Mouse (Mus musculus) kidney, postnatal 0 days (tissue): ENCODE measurements around the gene Tenm4. TPM values are rescaled to one million over a fixed set of nuclear protein-coding genes. Genes with fewer than 3 reads are reported as not detected.

Experiments
- ATAC-seq: fragments of 200-750 bp; cut with Nextera tagmentation; replicated peaks from 2 replicates; pipeline ENCODE4 v1.8.0; 2017; ENCODE audit warnings: low read depth, moderate number of reproducible peaks, moderate TSS enrichment, moderate library complexity; ENCODE audit not compliant: low FRiP score
- DNase-seq: peaks from one replicate; pipeline ENCODE4 v3.0.0-alpha.2; 2016; ENCODE audit warnings: low spot score
- H3K27ac ChIP-seq: fragments of 300-500 bp; sonication (generic); 2 replicates; pipeline ENCODE4 v1.5.1; 2014; ENCODE audit warnings: mild to moderate bottlenecking
- H3K27me3 ChIP-seq: fragments of 300-500 bp; sonication (generic); 2 replicates; pipeline ENCODE4 v1.6.1; 2014; ENCODE audit warnings: low read length, mixed read lengths; ENCODE audit not compliant: insufficient read depth
- H3K36me3 ChIP-seq: fragments of 300-500 bp; sonication (generic); 2 replicates; pipeline ENCODE4 v1.6.1; 2014; ENCODE audit warnings: low read length, mixed read lengths; ENCODE audit not compliant: insufficient read depth
- H3K4me1 ChIP-seq: fragments of 300-500 bp; sonication (generic); replicated peaks from 2 replicates; pipeline ENCODE4 v1.6.1; 2014; ENCODE audit warnings: antibody characterized with exemption, low read length, mixed read lengths; ENCODE audit not compliant: insufficient read depth
- H3K4me2 ChIP-seq: fragments of 300-500 bp; sonication (generic); 2 replicates; pipeline ENCODE4 v1.6.1; 2014; ENCODE audit warnings: mild to moderate bottlenecking, low read length, moderate library complexity, mixed read lengths
- H3K4me3 ChIP-seq: fragments of 300-500 bp; sonication (generic); replicated peaks from 2 replicates; pipeline ENCODE4 v1.5.1; 2014; ENCODE audit warnings: low read depth, low read length
- H3K9ac ChIP-seq: fragments of 300-500 bp; sonication (generic); 2 replicates; pipeline ENCODE4 v1.6.1; 2014; ENCODE audit warnings: low read depth, low read length
- H3K9me3 ChIP-seq: fragments of 300-500 bp; sonication (generic); replicated peaks from 2 replicates; pipeline ENCODE4 v1.6.1; 2016; ENCODE audit warnings: low read length, inconsistent platforms, mixed read lengths
- CTCF ChIP-seq: IDR thresholded peaks from 2 replicates; pipeline ENCODE4 v1.5.1; 2016; ENCODE audit warnings: antibody characterized with exemption, low read depth, mild to moderate bottlenecking, moderate library complexity
- WGBS: fragments of 180-500 bp; shearing (Covaris S2); extraction: QIAGEN DNeasy Blood & Tissue Kit; methylation state at CpG from one replicate; pipeline ENCODE4 v1.1.7; 2014; 5-methylcytosine and 5-hydroxymethylcytosine counted together
- polyA plus RNA-seq: library from polyadenylated mRNA; unstranded; fragments of >200 nt; fragmentation: Nextera tagmentation; extraction: Ambion mirVana; gene quantifications from 2 replicates; pipeline ENCODE4 v1.2.1, GENCODE M21; 2015

The Tenm4 gene
- polyA plus RNA-seq, 1 experiment from 2014 or later = 22.6 TPM

- 55% methylated on average over 3 of the region's 3 CpGs for WGBS
- H3K27me3 ChIP-seq = no peaks in the 10 kb centered on the region
- no peak for TF ChIP-seq CTCF
- ATAC-seq (no peak), DNase-seq (no peak)
- no peaks in the 10 kb centered on the region for H3K4me1 ChIP-seq
- no peaks in the 10 kb centered on the region for H3K9me3 ChIP-seq
- no peak overlapping the region for H3K27ac ChIP-seq
- no peaks in the 10 kb centered on the region for H3K36me3 ChIP-seq
- no peak overlapping the region for H3K4me3 ChIP-seq
- no peak overlapping the region for H3K4me2 ChIP-seq
- no peak overlapping the region for H3K9ac ChIP-seq
Observed at GRCm38 (mm10) chr7:96722796-96723195, 551.8 kb downstream of the Tenm4 start.

- H3K4me3 ChIP-seq = no peak overlapping the region
- H3K4me2 ChIP-seq = no peak overlapping the region
- H3K27me3 ChIP-seq = no peaks in the 10 kb centered on the region
- no peak for TF ChIP-seq CTCF
- H3K9ac ChIP-seq = no peak overlapping the region
- H3K4me1 ChIP-seq = no peaks in the 10 kb centered on the region
- DNase-seq (no peak), ATAC-seq (no peak)
- 91% methylated on average over 5 of the region's 5 CpGs for WGBS
- no peak overlapping the region for H3K27ac ChIP-seq
- no peaks in the 10 kb centered on the region for H3K36me3 ChIP-seq
- no peaks in the 10 kb centered on the region for H3K9me3 ChIP-seq
Observed at GRCm38 (mm10) chr7:96725603-96726002, 554.6 kb downstream of the Tenm4 start.

- H3K4me1 ChIP-seq = no peaks in the 10 kb centered on the region
- DNase-seq (no peak), ATAC-seq (no peak)
- H3K4me3 ChIP-seq = no peak overlapping the region
- no peaks in the 10 kb centered on the region for H3K9me3 ChIP-seq
- H3K4me2 ChIP-seq = no peak overlapping the region
- TF ChIP-seq CTCF = no peak
- H3K9ac ChIP-seq = no peak overlapping the region
- WGBS = 96% methylated on average over 1 of the region's 1 CpGs
- H3K36me3 ChIP-seq = no peaks in the 10 kb centered on the region
- H3K27ac ChIP-seq = no peak overlapping the region
- no peaks in the 10 kb centered on the region for H3K27me3 ChIP-seq
Observed at GRCm38 (mm10) chr7:96730360-96730759, 559.3 kb downstream of the Tenm4 start.

GRCm38 (mm10) chr7:96731947-96732346 is 560.9 kb downstream of the Tenm4 start:
- H3K27ac ChIP-seq = no peak overlapping the region
- TF ChIP-seq CTCF = no peak
- ATAC-seq (no peak), DNase-seq (no peak)
- H3K9me3 ChIP-seq = no peaks in the 10 kb centered on the region
- H3K4me3 ChIP-seq = no peak overlapping the region
- no peaks in the 10 kb centered on the region for H3K27me3 ChIP-seq
- 85% methylated on average over 4 of the region's 4 CpGs for WGBS
- H3K4me1 ChIP-seq = no peaks in the 10 kb centered on the region
- no peak overlapping the region for H3K9ac ChIP-seq
- no peaks in the 10 kb centered on the region for H3K36me3 ChIP-seq
- no peak overlapping the region for H3K4me2 ChIP-seq

GRCm38 (mm10) chr7:96734315-96735058 is 563.4 kb downstream of the Tenm4 start:
- no peaks in the 10 kb centered on the region for H3K9me3 ChIP-seq
- no peak overlapping the region for H3K4me2 ChIP-seq
- no peak for DNase-seq
- ATAC-seq = no peak
- no peaks in the 10 kb centered on the region for H3K4me1 ChIP-seq
- H3K4me3 ChIP-seq = no peak overlapping the region
- H3K27me3 ChIP-seq = no peaks in the 10 kb centered on the region
- no peaks in the 10 kb centered on the region for H3K36me3 ChIP-seq
- WGBS = 67% methylated on average over 7 of the region's 7 CpGs
- H3K9ac ChIP-seq = no peak overlapping the region
- TF ChIP-seq CTCF = no peak
- H3K27ac ChIP-seq = no peak overlapping the region

GRCm38 (mm10) chr7:96740631-96741030 is 569.6 kb downstream of the Tenm4 start:
- H3K27ac ChIP-seq = no peak overlapping the region
- H3K27me3 ChIP-seq = no peaks in the 10 kb centered on the region
- no peak overlapping the region for H3K4me2 ChIP-seq
- TF ChIP-seq CTCF = no peak
- H3K4me3 ChIP-seq = no peak overlapping the region
- H3K9ac ChIP-seq = no peak overlapping the region
- 43% methylated on average over 6 of the region's 6 CpGs for WGBS
- ATAC-seq = no peak
- no peaks in the 10 kb centered on the region for H3K4me1 ChIP-seq
- H3K9me3 ChIP-seq = no peaks in the 10 kb centered on the region
- DNase-seq = no peak
- no peaks in the 10 kb centered on the region for H3K36me3 ChIP-seq

- DNase-seq = no peak
Observed at GRCm38 (mm10) chr7:96742221-96742620, 571.2 kb downstream of the Tenm4 start.

More at GRCm38 (mm10) chr7:96742221-96742620, 571.2 kb downstream of the Tenm4 start:
- Histone ChIP-seq H3K27ac (no peak overlapping the region), H3K9me3 (no peaks in the 10 kb centered on the region), H3K4me2 (no peak overlapping the region), H3K4me3 (no peak overlapping the region), H3K27me3 (no peaks in the 10 kb centered on the region), H3K9ac (no peak overlapping the region), H3K4me1 (no peaks in the 10 kb centered on the region), H3K36me3 (no peaks in the 10 kb centered on the region)
- TF ChIP-seq CTCF = no peak
- ATAC-seq = no peak
- WGBS = 24% methylated on average over 7 of the region's 7 CpGs
